Mouse (Mus musculus) CD4-positive helper T cell, adult 2 months (primary cell): ENCODE measurements around the gene Arpp21.
"Not testable (repeated sequence)": the region's sequence is repeated elsewhere in the genome, so short reads cannot be mapped to it uniquely, and the experiment has no call there.

Source experiments
- DNase-seq: peaks from one replicate; pipeline ENCODE4 v3.0.0-alpha.2; 2012; ENCODE audit warnings: low read depth, missing footprints, low spot score

Arpp21 gene

DNA sequence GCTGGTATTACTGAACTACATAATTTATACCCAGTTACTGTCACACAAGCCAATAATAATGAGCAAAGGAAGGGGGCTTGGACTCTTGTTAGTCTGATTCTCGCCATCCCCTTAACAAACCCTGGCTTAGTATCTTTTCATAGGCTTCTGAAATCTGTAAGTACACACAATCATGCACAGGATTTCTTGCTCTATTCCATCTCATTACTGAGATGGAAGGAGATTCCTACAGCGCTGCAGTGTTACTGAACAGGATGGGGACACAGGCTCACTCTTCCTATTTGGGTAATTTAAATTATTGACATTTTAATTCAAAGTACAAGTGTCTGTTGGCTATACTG, 132.9 kb downstream of the Arpp21 start:
- DNase-seq, result no peak

DNA sequence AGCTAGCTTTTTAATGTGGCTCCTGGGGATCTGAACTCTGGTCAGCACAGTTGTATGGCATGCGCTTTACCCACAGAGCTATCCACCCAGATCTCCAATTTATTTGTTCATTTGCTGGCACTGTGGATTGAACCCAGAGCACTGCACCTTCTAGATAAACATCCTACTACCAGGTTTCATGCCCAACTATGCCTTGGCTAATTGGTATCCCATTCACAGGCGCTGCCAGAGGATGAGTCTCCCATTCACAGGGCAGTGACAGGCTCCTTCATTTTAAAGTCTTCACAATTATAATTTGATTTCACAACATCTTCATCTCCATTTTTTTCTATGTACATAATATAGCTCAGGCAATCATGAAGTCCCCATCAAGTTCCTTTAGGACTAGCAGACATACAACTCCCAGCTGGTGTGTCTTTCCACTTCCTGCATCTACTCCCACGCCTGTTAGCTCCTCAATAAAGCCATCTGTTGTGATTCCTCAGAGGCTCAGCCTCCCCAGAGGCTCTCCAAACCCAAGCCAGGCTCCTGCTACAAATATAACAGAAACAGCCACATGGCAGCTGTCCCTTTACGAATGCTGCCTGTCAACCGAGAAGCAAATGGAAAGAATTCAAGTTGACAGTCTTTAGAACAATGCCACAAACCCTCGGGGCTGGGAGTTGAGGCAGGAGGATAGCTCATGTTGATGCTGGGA, 133.4 kb downstream of the Arpp21 start:
- DNase-seq, result no peak

DNA sequence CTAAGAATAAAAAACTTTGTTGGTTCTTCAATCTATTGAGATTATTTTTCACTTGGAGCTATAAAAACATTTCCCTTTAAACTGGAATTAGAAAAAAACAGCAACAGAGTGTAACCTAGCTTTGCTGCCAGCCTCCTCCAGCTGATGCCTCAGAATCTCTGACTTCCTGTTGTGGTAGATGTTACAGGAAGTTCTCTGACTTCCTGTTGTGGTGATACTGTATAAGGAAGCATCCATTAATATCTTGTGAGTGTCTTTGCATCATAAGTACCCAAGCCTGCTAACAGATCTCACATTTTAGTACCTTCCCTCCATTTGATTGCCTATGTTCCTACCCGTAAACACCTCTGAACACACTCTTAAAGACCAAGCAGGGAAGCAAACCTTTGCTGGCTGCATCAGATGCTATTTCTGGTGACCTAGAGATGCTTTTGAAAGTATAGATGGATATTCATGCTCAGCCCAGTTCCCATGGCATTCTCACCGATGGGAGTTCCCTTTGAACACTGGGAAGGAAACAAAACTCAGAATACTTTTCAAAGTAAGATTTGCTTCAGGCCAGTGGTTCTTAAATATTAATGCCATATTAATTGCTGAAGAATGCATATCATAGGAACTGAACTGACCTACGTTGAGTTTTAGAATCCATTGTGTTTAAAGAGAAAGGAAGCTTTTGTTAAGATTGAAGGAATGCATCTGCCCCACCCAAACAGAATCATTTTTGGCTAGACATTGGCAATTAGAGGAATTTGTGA, 134.7 kb downstream of the Arpp21 start:
- peak; percentile 43 for DNase-seq

DNA sequence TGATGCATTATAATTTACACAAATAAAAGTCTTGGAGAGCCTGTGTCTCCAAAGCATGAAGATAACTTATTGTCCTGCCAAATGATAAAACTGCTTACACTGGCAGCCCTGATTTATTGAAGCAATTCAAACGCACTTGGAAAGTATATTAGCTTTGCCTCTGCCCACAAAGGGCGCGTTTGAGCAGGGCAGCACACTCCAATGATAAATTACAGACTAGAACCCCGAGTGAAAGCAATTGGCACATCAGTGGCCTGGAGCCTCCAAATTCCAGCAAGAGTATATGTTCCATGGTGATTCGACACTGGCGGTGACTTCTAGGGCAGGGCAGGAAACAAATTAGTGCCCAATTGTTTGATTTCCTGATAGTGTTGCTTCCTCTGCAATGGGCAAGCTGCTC, 137.5 kb downstream of the Arpp21 start:
- no peak for DNase-seq

DNA sequence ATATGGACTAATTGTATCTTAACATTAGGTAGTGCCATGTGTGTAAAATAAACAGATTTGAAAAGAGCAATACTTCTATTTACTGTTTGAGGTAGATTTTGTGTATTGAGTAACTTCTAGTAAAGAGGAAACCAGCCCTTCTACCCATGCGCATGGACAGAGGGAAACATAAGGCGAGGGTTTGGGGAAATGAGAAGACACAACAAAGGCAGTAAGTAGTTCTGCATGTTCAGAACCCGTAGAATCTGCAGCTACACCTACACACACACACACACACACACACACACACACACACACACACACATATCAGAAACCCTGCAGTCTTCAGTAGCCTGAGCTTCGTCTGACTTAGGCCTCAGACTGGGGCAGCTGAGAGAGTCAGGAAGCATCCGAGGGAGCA, 140.0 kb downstream of the Arpp21 start:
- DNase-seq, result no peak

DNA sequence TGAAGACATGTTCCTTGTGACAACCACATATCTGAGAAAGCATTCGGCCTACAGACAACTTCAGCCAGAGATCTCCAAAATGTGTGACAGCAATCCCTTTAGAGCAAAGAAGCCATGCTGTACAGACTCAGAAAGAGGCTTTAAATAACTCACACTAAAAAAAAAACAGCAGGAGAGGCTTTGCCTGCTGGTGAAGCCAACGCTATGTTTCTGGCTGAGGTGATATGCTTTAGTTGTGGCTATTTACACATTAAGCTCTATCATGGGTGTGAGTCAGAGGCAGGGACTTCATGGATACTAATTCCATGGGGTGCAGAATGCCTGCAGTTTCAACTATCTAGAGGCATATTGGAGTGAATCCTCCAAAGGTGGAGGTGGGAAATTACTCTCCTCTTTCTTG, 140.5 kb downstream of the Arpp21 start:
- DNase-seq, result no peak

DNA sequence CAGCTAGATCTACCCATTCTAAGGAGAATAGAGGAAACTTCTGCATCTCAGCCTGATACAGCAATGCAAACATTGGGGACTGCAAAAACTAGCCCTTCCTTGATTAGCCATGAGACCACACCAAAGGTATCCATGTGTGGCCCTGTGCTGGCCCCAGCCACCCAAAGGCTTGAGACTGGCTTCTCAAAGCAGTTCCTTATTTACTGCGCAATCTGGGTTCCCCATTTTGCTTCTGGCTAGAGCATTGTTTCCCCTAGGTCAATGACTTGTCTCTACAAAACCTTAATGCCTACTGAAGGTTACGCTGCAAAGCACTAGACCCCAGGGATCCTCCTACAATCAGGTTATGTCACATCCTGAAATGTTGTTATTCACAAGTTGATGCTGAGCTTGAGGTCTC, 156.8 kb downstream of the Arpp21 start:
- DNase-seq, result no peak

DNA sequence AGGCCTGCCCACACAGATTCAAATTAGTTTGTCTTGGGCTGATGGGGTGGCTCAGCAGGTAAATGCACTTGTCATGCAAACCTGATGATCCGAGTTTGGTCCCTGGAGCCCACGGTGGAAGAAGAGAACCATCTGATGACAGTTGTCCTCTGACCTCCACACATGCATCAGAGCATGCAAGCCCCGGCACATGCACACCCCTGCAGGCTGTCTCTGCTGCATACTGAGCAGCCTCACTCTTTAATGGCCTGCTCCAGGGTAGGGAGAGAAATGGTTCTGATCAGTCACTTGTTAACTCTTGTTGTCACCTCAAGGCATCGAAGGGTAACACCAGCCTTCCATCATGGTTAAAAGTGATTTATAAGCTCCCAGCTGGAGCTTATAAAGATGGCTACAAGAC, 157.3 kb downstream of the Arpp21 start:
- no peak for DNase-seq

DNA sequence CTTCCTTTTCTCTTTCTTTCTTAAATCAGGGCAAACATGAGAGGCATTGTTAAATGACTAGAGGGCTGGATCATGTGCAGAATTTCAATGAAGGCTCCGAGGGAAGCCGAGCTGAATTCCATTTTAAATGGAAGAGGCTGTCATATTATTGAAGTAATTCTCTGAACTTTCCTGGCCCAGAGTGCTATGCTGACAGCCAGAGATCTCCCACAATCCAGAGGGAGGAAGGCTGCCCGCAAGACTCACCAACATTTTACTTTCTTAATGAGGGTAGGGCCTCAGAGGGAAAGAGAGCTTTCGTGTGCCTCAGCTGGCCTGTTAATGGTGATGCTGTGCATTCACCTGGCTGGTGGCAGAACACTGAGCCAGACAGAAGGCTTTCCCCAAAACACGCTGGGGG, 160.5 kb downstream of the Arpp21 start:
- no peak for DNase-seq

DNA sequence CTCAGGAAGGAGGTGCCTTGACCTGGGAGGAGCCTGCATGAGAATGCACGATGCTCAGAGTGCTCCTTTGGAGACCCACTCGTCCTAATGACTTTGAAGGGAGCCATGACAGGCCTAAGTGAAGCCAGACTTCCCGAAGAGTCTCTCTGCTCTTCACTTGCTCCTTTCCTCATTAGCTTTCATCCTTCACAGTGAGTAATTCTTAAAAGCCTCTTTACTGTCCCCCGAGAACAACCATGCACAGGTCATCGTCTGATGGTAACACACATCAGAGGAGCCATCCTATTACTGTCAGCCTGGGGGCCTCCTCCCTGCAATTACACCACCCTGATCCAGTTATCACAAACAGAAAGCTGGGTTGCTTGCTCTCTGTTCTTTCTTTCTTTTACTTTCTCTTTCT, 160.9 kb downstream of the Arpp21 start:
- no peak for DNase-seq

DNA sequence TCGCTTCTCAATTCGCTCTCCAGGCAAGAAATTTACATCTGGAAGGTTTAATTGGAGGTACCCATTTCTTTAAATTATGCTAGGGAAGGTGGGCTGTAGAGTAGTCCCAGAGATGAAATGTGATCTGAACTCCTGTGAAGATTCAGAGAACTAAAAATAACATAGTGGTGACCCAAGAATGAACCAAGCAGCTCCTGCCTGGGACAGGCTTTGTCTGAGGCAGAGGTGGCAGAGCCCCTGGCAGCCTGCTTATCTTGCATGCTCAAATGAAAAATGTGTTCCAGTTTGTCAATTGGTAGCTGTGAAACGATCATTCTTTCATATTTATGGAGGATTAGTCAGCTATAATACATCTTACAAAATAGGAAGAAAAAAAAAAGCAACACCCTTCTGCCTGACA, 164.4 kb downstream of the Arpp21 start:
- no peak for DNase-seq

DNA sequence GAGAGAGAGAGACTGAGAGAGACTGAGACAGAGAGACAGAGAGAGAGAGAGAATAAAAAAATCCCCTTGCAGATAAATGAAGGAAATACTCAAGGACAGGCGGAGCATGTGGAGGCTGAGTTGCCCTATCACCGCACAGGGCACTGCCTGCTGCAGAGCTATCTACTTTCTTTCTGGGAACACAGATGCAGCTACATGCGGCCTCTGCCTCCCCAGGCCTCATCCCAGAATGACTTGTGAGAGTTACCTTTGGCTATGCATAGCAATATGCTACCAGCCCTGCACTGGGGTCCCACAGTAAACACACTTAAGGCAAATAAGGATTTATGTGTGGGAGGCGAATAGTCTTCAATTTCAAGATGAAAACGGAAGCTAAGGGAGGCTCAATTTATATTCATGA, 164.8 kb downstream of the Arpp21 start:
- no peak for DNase-seq

DNA sequence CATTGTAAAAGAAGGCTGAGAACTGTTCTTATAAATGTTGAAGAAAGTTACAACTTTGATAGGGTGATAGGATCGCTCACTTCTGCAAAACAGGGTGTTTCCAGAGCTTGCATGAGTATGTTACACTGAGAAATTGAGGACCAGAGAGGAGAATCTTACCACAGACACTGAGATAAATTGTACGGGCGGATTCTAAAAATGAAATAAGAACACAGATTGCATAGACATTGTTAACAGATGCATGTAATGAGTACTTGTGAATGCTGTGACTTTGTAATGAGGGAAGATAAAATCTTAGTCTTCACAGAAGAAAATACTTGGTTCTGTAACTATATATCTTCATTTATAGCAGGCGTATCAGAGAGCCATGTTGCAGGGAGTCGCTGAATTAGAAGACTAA, 167.5 kb downstream of the Arpp21 start:
- no peak for DNase-seq

DNA sequence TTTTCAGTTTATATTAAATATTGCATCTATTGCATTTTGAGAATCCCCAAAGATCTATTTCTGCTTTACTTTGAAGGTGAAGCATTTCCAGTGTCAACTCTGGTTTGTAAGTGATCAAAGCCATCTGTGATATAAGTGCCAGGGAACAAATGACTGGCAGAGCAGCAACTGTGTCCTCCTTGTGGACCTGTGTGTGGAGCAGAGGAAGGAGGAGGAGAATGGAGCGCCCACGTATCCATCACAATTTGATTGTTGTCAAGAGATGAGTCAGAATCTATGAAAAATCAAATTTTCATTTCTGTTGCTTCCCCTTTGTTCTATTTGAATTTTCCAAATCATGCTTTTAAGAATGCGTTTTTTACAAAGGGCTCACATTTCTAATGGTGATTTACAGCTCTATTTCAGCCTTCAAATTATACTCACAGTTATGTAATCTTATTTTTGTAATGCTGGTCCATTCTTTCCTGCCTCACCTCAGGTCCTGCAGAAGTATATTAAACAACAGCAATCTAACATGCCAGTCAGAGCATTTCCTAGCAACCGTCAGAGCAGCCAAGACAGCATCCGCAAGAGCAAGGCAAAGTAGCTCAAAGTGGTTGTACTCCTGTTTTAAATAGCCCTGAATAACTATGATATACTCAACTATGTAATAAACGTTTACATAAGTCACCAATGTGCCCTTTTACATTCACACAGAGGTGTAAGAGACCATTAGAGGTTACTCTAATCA, 174.9 kb downstream of the Arpp21 start:
- DNase-seq, result no peak

DNA sequence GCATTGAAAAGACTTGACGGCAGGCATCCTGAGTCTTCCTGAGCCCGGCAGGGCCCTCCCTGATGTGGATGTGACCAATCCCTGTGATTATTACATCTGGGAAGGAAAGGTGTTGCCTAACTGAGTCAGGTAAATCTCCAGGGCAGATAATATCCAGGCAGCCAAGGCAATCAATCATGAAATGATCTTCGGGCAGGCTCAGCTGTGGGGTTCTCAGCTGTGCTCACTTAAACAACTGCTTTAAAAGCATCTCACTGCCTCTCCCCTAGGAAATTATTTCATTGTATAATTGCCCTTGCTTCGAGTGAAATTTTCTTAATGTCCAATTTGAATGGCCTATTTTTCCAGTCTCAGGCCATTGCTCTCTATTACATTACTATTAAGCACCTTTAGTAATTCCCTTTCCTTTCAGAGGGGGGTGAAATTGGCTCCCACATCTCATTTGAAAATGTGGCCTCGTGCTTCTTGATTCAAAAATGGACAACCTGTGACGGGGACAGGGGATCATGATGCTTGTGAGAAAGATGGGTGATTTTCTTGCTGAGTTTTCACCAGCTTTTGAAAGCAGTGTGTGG, 180.8 kb downstream of the Arpp21 start:
- no peak for DNase-seq

DNA sequence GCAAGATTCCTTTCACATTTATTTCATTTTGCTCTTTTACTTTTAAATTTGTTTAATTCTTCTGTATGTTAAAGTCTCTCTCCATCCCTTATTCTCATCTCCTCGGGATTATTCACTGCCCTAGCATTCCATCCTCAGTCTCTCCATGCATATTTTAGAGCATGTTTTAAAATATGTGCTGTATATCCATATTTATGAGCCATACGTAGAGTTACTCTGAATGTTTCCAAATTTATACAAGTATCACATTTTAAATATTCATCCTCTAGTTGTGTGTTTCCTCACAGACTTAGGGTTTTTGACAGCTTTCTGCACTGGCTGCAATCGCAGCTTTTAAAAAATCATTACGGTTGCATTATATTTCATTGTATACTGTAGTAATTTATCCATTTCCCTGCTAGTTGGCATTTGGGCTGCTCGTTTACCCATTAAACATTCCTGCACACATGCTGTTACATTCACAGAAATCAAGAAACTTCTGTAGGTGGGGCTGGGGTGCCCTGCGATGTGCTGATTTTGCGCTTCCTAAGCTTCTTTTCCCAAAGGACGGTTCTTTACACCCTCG, 187.8 kb downstream of the Arpp21 start:
- no peak for DNase-seq

DNA sequence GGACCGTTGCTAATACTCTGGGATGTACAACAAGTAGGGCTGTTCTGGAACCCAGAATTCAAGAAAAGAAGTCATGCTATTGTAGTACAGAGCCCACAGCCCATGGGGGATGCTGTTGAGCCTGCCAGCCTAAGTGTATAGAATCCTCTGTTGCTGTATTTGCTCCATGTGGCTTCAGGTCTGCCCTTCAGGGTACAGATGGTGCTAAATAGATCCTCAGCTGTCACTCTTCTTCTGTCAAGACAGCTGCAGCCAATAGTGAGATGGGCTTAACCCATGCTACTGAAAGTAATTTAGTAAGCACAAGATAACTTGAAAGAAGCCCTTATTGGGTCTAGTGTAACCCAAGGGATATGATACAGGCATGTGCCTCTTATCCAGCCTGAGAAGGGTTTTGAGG, 195.2 kb downstream of the Arpp21 start:
- DNase-seq, result no peak

DNA sequence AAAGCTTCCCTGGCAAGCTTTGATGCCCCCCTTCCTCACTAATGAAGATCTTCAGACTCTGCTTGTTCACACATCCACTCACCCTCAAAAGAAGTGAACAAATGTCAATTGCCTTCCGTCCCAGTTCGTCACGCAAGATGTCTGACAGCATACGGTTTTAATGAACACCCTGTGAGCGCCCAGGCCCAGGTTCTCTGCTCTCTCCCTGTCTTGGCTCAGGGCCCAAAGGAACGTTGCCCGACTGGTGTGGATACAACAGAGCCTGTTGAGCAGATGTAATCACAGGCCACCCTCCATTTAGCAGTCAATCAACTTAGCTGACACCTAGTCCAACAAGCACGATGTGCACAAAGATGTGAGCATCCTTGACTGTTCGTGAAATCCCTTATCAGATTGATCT, 198.0 kb downstream of the Arpp21 start:
- DNase-seq, result no peak

DNA sequence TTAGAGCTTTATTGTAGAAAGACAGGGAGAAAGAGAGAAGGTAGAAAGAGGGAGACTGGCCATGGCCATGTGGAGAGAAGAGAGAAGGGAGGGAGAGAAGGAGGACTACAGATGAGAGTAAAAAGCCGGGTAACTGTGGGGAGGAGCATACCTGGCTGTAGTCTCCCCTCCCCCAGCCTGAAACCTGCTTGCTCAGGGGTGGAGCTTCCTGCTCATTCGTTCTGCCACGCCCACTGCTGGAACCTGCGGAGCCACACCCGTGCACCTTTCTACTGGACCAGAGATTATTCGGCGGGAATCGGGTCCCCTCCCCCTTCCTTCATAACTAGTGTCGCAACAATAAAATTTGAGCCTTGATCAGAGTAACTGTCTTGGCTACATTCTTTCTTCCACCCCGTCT, 201.9 kb downstream of the Arpp21 start:
- not testable (repeated sequence) for DNase-seq

DNA sequence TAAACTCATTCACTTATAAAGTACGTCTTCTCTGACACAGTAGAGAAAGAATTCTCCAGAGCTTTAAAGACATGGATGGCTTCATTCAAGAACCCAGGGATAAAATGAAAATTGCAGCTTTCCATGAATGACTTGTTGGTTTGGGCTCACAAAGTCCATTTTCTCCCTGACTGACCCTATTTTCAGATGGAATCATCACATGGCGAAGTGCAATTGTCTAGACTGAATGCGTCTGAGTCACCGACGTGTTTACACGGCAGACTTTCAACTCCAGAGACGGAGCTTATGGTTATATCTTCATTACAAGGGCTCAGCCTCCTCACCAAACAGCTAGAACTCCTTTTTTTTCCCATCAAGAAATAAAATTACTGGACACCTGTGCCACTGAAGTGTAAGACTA, 203.6 kb downstream of the Arpp21 start:
- DNase-seq, result no peak

DNA sequence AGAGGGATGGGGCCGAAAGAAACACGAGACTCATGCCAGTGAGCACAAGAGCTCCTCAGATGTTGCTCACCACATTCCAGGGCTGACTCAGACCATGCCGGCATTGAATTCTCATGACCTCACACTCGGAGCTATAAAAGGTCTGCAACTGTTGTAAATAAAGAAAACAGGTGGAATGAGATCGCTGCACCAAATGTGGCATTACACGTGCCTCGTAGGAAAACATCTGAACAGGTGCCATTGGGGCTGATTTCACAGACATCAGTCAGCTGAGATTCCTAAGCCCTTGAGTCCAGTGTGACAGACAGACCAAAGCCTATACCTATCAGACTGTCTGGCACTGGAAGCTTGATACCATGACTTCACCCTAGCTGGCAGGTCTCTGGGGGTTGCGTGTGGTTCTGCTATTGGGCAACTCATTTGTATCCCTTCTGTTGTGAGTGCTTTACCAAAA, 212.1 kb downstream of the Arpp21 start:
- DNase-seq, result no peak

DNA sequence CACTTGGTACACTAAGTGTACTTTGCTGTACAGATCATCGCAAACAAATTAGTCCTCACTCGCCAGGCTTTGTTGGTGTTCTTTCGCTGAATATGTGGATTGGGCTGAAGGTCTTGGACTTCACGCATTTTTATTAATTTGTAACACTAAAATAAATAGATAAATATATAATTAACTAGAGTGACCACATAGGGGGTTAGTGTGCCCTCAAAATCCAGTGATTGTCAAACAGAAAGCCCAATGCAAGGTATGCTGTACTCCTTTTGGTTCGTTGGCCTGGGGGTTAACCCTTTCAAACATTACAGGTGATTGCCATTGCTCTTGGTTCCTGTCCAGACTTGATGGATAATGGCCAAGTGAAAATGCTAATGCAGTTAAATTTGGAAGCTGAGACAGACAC, 212.6 kb downstream of the Arpp21 start:
- no peak for DNase-seq
